Mouse (Mus musculus) adrenal gland, adult 2 months (tissue): ENCODE data around the gene Ptprn2. TPM values are rescaled to one million over a fixed set of nuclear protein-coding genes. Genes with fewer than 3 reads are reported as not detected.

ENCODE experiments used
- DNase-seq: peaks from one replicate; pipeline ENCODE4 v3.0.0; 2021
- polyA plus RNA-seq: library from polyadenylated mRNA; depleted of rRNA; stranded (reverse); fragments of >200 nt; gene quantifications from 2 replicates; pipeline ENCODE4 v1.2.3, GENCODE M21; 2012
- total RNA-seq, 2 experiments: library from RNA; stranded (reverse); gene quantifications; 2 replicates each; pipeline ENCODE4 v1.2.3; 2021

Gene Ptprn2
- total and polyA plus RNA-seq, 3 experiments = 17.4 to 25.4 (median 18.7) TPM

DNA sequence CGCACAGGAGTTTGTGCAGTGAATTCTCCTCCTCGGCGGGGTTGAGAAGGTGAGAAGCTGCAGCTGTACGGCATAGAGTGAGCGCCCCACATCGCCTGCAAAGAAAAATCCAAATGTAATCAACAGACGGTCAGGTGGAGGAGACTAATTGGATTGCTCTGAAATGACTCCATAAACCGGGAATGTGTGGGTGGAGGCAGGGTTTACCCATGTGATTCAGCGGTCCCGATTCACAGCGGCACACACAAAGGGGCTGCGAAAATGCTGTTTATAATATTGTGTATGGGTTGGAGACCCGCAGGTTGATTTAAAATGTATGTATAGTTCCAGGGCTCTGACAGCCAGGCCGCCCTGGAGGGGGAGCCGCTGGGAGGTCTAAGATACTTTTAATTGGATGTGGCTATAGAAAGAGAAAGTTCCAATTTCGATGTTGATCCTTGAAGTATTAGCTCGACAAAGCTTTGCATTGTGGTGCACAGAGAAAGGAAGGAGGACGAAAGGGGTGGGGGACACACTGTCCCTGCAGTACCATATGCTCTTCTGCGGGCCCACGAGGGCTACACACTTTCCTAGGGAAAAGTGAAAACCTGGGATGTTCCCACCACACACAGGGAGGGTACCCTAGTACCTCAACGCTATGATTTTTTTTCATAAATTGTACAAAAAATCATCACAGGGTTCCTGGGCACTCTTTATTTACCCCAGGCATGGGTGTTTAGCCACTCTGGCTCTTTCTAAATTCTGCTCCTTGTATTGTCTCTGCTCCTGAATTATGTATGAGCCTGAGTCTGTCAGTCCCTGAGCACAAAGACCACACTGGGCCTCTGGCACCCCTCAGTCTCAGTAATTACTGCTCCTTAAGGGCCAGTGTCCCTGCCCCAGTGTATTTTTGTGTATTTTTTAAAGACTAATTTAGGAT, 568.6 kb downstream of the Ptprn2 start:
- DNase-seq = peak; percentile 17

DNA sequence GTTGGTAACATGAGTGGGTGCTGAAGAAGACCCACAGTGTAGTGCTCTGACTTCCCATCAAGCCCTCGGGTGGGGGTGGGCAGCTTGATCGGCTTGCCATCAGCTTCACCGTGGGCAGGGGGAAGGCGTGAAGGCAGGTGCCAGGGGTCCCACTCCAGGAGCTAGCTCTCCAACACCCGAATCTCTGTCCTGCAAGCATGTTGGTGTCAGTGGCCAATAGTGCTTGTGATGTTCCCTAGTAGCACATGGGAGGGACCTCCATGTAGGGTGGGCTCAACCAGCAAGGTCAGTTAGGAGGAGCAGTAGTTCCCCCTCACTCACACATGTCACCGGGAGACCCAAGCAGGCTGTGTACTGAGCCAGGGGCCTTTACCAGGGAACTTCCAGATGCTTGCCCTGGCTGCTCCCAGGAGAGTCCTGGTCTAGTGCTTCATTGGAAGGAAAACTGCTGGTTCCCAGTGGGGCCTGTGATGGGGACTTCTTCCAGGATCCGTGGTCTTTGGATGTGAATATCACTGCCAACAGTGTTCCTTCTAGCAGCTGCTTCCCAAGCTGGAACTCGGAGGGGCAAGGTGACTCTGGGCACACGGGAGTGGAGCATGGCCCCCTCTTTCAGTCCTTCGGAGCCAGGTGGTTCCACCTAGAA, 569.5 kb downstream of the Ptprn2 start:
- DNase-seq = no peak

DNA sequence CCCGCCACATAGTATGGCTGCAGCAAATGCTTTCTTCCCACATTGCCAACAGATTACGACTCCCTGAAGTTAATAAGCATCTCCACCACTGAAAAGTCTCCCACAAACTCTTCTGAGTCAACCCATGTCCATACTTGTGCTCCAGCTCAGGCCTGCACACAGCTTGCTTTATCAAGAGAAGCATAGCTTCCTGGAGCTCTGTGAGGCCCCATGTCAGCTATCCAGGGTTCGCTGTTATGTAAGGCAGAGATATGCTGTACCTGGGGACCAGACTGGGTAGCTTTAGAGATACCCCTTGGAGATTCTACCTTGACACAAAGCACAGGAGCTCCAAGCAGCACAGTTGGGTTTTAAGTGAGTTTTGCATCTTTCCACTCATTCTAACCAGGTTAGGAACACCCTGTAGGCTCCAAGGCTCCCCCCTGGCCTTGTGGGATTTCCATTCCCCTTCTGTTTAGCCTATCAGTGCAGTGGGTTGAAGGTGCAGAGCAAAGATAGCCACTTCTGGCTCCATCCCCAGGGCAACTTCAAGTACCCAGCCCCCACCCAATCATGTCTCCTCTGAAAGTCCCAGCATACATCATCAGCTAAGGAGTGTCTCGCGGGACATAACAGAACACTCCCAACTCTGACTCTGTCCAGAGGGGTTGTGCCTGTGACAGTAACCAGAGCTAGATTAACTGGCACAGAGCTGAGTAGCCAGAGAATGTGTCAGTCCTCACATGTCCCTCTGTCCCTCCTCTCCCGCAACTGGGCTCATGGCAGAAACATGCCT, 572.9 kb downstream of the Ptprn2 start:
- DNase-seq = no peak

DNA sequence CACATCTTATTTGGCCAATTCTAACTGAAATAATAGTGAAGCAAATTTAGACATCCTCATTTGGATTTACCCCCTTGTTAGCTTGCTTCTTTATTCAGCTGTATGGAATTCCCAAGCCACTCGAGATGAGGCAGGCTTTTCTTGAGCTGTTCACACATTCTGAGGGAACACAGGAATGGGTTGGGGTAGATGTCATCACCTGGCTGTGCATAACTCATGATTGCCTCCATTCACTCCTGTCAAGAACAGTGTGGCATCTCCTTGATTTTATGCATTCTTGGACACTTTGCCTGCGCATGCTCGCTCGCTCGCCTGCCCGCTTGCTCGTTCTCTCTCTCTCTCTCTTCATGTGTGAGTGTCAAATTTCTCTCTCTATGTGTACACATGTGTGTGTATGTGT, 573.5 kb downstream of the Ptprn2 start:
- no peak for DNase-seq

DNA sequence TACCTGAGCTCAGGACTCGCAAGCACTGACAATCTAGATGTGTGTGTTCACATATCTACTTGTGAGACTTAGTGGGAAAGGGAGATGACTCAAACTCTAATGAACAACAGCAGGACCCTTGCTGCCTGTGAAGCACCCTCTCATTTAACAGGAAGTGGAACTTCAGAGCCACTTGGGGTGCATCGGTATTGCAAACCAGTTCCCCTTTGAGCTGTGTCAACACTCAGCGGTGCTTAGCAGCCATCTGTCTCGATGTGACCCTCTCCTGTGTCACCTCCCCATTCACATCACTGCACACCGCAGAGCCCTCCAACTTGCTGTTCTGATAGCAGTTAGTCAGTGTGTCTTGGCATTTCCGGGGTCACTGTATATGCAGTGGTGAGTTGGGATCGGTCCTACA, 592.1 kb downstream of the Ptprn2 start:
- no peak for DNase-seq

DNA sequence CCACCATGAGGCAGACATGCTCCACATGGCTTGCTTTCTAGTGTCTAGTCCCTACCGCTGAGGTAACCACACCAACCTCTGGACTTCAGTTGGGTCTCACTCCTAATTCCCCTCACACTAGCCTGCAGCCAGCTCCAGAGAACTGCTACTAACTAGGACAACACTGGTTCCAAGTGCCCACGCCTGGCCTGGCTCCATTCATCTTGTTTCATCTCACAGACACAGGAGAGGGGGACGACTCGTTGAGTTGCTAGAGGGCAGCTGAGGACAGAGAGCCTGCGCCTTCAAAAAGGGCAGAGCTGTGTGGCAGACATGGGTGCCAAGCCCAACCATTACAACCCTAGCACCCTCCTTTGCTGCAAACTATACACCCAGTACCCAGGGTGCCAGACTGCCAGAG, 593.4 kb downstream of the Ptprn2 start:
- no peak for DNase-seq

DNA sequence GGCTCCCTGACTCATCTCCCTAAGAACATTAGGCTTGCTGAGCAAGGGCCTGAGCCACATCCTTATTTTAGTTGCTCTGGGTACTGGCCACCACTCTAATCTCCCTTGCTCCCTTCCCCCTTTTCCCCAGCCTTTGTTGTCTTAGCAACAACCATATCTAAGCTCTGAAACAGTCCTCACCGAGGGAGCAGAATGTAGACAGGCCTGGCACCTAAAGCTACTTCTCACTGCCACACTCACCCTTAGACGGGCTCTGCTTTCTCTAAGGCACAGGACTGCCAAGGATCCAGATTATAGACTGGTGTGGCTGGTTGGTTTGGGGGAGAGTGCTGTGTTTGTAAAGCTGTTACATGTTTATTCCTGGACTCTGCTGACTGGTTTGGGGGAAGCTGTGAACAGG, 594.2 kb downstream of the Ptprn2 start:
- no peak for DNase-seq

DNA sequence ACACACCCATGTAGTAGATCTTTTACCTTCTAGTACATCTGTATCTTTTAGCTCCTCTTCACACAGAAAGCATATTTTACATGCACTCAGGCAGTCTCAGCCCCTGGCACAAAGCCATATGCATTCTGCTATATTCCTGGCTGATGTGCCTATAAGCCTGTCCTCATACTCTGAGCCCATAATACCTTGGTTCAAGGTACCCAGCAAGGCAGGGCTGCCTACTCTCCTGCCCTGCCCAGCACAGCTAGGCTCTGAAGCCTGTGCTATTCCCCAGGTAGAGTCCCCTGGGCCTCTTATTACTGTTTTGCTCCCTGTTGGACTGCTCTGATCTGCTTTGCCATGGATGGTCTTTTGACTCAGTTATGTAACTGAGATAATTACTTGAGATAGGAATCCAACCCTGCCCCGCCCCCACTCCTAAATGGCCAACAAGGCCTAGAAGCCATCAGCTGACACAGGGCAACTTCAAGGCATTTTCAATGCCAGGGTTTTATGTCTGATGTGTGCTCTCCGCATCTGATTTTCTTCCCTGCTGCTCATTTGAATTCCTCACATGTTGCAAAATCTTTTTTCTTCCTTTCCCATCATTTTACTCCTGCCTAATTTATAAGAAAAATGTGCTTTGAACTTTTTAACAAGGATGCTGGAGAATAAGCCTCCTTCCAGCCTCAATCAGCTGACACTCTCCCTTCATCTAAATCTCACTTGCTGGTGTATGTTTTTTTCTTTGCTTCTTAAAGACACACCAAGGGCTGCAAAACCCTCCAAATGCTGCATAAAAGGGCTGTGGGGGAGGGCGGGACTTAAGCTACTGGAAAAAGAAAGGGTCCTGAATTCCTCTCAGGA, 598.6 kb downstream of the Ptprn2 start:
- peak; percentile 21 for DNase-seq

DNA sequence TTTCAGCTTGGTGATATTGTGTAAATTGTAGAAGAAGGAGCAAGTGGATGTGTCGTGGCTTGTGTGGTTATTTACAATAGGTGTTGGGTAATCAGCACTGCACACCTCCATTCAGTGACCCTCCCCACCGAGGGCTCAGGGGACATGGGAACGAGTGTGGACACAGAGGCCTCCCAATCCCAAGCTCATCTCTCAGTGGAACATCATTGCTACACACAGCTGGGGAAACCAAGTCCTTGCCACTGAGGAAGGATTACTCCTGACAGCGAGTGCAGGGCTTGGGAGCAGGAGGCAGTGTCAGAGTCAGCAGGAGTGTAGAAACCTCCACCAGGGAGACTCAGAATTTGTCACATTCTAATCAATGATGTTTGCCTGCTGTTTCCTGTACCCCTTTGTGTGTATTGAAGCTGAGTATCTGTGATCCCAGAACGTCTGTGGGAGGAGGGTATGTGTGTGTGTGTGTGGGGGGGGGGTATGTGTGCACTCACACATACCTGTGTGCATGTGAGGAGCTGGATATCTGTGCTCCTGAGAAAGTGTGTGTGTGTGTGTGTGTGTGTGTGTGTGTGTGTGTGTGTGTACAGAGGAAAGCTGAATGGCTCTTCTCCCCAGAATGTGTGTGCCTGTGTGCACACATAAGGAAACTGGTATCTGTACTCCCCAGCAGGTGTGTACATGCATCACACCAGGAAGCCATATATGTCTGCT, 599.3 kb downstream of the Ptprn2 start:
- no peak for DNase-seq

DNA sequence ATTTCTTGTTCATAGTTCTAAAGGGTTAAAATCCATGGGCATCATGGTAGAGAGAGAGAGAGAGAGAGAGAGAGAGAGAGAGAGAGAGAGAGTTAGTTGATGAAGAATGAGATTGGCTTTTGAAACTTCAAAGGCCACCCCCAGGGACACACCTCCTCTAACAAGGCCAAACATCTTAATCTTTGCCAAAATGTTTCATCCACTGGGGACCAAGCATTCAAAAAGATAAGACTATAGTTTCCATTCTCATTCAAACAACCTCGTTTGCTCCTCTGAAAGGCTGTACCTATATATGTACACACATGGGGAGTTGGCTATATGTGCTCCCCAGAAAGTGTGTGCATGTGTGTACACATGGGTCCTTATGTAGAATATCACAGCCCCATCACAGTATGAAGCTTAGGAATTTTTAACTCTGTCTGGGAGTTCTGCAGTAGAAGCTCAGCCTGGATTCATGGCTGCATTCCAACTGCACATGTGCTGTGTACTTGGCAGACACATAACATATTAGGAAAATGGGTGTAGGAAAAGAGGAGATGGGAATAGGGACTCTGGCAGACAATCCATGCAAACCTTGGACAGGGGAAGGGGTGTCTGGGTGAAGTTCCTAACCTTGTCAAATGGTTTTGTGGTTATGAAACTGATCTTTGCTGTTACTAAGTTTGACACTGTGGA, 600.3 kb downstream of the Ptprn2 start:
- peak; percentile 60 for DNase-seq

DNA sequence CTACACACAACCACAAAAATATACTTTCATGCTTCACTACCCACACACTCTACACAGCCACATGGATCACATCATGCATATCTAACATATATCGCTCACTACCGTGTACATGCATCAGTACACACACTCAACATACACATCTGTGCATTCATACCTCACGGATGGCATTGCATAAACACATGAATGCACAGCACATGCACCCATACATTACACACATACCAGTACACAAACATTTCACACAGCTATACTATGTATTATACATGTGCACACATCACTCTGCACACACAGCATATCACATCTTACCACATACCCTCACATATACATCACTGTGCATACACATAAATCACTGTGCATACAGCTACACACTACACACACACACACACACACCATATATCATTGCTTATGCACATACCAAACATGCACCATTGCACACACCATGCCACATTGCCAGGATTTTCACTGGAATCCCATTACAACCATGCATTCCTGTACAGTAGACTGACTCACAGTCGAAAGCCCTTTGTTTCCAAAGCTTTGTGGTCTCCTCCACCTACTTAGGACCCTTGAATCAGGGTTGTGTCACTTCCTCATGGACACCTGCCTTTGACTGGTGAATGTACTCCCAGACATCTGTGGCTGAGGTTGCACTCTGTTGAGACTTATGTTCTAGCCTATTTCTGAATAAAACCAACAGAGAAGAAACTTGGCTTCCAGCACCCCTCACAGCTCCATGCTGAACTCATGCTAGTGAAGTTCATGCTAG, 607.0 kb downstream of the Ptprn2 start:
- DNase-seq = no peak

DNA sequence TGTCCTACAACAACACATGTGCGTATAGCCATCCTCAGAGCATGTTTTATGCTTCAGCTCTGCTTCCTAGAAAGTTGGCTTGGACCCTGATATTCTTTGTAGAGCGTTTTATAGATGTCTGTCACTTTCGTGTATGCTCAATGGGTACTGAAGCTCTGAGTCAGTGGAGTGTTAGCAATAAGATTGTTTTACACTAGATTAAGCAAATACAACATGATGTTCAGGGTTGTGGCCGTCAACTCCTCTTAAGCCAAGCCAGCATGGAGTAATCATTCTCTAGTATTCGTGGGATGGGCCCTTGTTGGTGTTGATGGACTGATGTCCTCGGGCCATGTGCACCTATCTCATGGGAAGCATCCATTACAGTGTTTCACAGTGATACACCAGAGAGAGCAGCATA, 610.4 kb downstream of the Ptprn2 start:
- no peak for DNase-seq

DNA sequence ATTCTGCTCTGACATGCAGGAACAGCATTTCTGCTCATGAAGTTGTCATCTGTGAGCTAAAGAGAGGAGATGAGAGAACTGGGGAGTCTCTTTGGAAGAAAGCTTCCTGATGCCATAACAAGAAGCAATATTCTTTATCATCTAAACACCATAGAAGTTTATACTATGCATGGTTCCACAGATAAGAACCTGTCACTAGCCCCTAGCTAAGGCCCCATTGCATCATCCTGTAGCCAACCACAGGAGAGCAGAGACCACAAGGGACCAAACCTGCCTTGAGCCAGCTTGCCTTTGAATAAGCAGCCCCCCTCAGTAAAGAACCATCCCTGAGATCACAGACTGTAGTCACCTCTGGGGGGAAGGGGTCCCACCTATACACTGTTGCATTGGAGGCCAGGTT, 612.8 kb downstream of the Ptprn2 start:
- no peak for DNase-seq

DNA sequence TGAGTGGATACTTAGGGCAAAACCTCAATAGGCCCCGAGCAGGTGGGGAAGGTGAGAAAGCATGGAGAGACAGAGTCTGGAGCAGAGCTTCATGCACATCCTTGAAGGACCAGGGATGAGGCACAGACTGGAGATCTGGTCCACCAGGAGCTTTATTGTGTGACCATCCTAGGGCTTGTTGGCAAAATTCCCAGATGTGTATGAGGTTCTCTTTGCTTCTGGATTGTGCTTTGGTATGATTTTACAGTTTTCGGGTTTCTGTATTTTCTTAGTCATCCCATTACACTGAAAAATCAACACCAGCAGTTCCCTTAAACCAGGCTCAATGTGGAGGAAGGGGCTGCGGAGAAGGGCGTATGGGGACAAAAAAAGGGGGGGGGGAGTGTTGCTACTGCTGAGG, 621.2 kb downstream of the Ptprn2 start:
- no peak for DNase-seq

DNA sequence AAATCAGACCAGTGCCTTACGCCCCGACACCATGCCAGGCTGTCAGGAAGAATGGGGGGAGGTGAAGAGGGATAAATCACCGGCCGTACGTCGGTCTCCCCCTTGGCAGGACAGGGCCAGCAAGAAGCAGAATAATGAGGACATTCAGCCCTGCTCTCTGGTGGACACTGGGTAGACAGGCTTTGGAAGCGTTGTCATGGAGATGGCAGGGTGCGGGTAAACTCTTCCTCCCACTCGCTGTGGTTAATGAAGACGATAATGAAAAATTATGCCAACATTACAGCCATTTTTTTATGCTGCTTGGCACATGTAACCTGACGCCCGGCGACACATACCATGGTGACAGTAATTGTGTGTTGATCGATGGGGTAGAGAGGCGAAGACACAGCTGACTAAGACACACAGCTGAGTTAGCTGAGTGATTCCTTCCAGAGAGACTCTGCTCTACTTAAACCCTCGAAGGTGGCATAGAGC, 621.7 kb downstream of the Ptprn2 start:
- DNase-seq = peak; percentile 39

DNA sequence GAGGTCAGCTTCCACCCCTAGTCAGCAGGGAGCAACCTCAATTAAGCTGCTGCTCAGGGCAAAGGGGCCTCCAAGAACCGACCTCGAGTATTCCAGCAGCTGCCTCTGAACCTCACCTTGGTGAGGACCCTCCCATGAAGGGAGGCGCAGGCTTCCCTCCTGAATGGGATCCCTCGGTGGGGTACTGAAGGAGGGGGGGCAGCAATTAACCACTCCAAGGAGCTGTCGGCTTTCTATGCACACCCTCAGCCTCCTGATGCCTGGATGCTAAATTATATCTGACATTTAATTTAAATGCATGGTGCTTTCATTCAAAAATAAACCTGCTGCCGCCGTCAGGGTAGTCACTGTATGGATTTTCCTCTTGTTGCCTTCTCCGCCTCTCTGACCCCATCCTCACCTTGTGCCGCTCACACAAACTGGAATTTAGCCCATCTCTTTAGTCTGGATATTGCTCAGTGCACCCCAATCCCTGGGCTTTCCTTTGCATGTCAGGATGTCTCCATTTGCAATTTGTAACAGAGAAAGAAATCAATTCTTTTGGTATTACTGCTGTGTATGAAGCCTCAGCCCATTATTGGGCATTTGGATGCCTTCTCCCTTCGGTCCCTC, 629.8 kb downstream of the Ptprn2 start:
- no peak for DNase-seq

DNA sequence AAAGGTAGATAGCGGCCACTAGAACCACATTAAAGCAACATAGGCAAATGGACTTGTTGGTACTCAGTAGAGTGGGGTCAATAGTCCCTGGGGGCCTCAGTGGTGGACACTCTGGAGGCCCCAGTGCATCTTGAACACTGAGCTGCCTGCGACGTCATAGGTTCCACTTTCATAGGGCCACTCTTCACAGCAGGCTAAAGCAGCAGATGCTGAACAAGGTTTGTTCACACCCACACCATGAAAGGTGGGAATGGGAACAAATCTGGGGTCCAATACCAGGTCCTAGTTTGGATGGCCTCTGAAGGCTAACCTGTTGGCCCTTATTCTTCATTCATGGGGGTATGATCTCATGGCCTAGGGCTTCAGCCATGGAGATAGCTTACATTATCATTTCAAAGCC, 641.6 kb downstream of the Ptprn2 start:
- no peak for DNase-seq

DNA sequence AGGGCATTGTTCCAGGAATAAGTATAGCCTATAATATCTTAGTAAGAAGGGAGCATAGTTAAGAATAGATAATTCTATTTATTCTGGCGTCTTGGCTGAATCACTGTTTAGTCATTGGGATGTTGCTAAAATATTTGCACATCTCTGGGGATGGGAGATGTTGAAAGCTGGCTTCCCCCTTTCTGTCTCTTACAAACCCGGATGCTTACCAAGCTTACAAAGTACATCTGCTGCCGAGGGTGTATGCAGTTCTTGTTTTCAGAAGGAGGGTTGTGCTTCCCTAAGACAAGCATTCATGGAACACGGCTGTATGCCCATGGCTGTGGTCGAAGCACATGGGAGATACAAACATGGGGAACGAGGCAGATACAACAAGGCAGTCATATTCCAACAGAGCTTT, 642.0 kb downstream of the Ptprn2 start:
- DNase-seq = no peak

DNA sequence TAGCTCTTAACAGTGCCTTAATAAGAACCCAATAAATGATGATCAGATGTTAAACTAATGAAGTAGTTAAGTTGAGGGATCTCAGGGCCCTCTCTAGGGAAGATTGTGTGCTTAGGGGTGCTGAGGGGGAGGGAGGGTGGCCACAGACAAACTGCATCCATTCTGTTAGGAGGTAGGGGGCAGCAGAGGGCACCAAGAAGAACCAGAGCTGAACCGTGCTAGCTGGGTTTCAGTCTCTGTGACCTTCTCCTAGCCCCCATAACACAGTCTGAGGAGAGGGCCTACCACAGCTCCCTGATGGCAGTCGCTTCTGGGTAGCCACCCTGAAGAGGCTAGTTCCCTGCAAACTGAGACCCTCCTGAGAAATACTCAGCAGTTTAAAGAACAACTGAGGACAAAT, 646.6 kb downstream of the Ptprn2 start:
- peak; percentile 49 for DNase-seq
